Mouse (Mus musculus) midbrain, embryonic 13.5 days (tissue): Measurements from ENCODE around the gene Kat7. TPM values are rescaled to one million over a fixed set of nuclear protein-coding genes. Genes with fewer than 3 reads are reported as not detected.
A peak's percentile ranks its signal among the peaks of the same experiment; 100 is the strongest.

Experiments used
- ATAC-seq: fragments of 200-750 bp; cut with Nextera tagmentation; 2 replicates; pipeline ENCODE4 v1.8.0; 2017; ENCODE audit warnings: mild to moderate bottlenecking, moderate TSS enrichment, moderate library complexity
- H3K27ac ChIP-seq: fragments of 300-500 bp; sonication (generic); 2 replicates; pipeline ENCODE4 v1.5.1; 2015; ENCODE audit warnings: inconsistent platforms, mild to moderate bottlenecking, moderate library complexity
- H3K27me3 ChIP-seq: fragments of 300-500 bp; sonication (generic); 2 replicates; pipeline ENCODE4 v1.6.1; 2015; ENCODE audit warnings: mild to moderate bottlenecking, inconsistent platforms
- H3K36me3 ChIP-seq: fragments of 300-500 bp; sonication (generic); 2 replicates; pipeline ENCODE4 v1.6.1; 2015; ENCODE audit warnings: mild to moderate bottlenecking, inconsistent platforms
- H3K4me1 ChIP-seq: fragments of 300-500 bp; sonication (generic); replicated peaks from 2 replicates; pipeline ENCODE4 v1.6.1; 2015; ENCODE audit warnings: inconsistent platforms
- H3K4me2 ChIP-seq: fragments of 300-500 bp; sonication (generic); replicated peaks from 2 replicates; pipeline ENCODE4 v1.6.1; 2015; ENCODE audit warnings: moderate library complexity, mild to moderate bottlenecking, inconsistent platforms
- H3K4me3 ChIP-seq: fragments of 300-500 bp; sonication (generic); replicated peaks from 2 replicates; pipeline ENCODE4 v1.5.1; 2015; ENCODE audit warnings: mild to moderate bottlenecking, inconsistent platforms
- H3K9ac ChIP-seq: fragments of 300-500 bp; sonication (generic); replicated peaks from 2 replicates; pipeline ENCODE4 v1.6.1; 2015; ENCODE audit warnings: mild to moderate bottlenecking, inconsistent platforms
- H3K9me3 ChIP-seq: fragments of 300-500 bp; sonication (generic); 2 replicates; pipeline ENCODE4 v1.6.1; 2016; ENCODE audit warnings: mild to moderate bottlenecking, inconsistent platforms
- WGBS: fragments of 180-500 bp; shearing (Covaris S2); methylation state at CpG from one replicate; pipeline ENCODE4 v1.1.7; 2015; 5-methylcytosine and 5-hydroxymethylcytosine counted together
- polyA plus RNA-seq: library from polyadenylated mRNA; unstranded; fragments of >200 nt; fragmentation: Nextera tagmentation; extraction: Ambion mirVana; gene quantifications from 2 replicates; pipeline ENCODE4 v1.2.1, GENCODE M21; 2015

Kat7 gene
- polyA plus RNA-seq, 1 experiment from 2014 or later: 66.1 TPM

GRCm38 (mm10) chr11:95328629-95329028, 18.6 kb upstream of the Kat7 start:
- Histone ChIP-seq H3K4me1 (no peaks in the 10 kb centered on the region), H3K27me3 (no peaks in the 10 kb centered on the region), H3K36me3 (no peaks in the 10 kb centered on the region), H3K9ac (no peak overlapping the region), H3K9me3 (no peaks in the 10 kb centered on the region), H3K4me3 (no peak overlapping the region), H3K4me2 (no peak overlapping the region), H3K27ac (no peak overlapping the region)
- ATAC-seq: no peak
- WGBS: 85% methylated on average over 5 of the region's 5 CpGs

- Histone ChIP-seq H3K4me1 (no peaks in the 10 kb centered on the region), H3K27ac (no peak overlapping the region), H3K4me3 (no peak overlapping the region), H3K4me2 (no peak overlapping the region), H3K9ac (no peak overlapping the region), H3K27me3 (no peaks in the 10 kb centered on the region), H3K36me3 (no peaks in the 10 kb centered on the region), H3K9me3 (no peaks in the 10 kb centered on the region)
- no peak for ATAC-seq
- WGBS: 80% methylated on average over 11 of the region's 11 CpGs
These were observed 16.2 kb upstream of the Kat7 start for GRCm38 (mm10) chr11:95326243-95326642.

- ATAC-seq: no peak
- Histone ChIP-seq H3K4me2 (no peak overlapping the region), H3K27ac (no peak overlapping the region), H3K4me3 (no peak overlapping the region), H3K36me3 (no peaks in the 10 kb centered on the region), H3K9me3 (no peaks in the 10 kb centered on the region), H3K4me1 (no peaks in the 10 kb centered on the region), H3K27me3 (no peaks in the 10 kb centered on the region), H3K9ac (no peak overlapping the region)
- 93% methylated on average over 4 of the region's 4 CpGs for WGBS
These were observed 15.8 kb upstream of the Kat7 start for GRCm38 (mm10) chr11:95325832-95326231.

- no peaks in the 10 kb centered on the region for H3K4me1 ChIP-seq
- H3K27ac ChIP-seq: no peak overlapping the region
- H3K27me3 ChIP-seq: no peaks in the 10 kb centered on the region
- H3K4me2 ChIP-seq: no peak overlapping the region
- H3K9me3 ChIP-seq: no peaks in the 10 kb centered on the region
- H3K9ac ChIP-seq: no peak overlapping the region
- no peak overlapping the region for H3K4me3 ChIP-seq
- no peaks in the 10 kb centered on the region for H3K36me3 ChIP-seq
- 70% methylated on average over 10 of the region's 10 CpGs for WGBS
- no peak for ATAC-seq
These were observed 14.1 kb upstream of the Kat7 start for GRCm38 (mm10) chr11:95324181-95324580.

GRCm38 (mm10) chr11:95320010-95320409, 10.0 kb upstream of the Kat7 start:
- H3K4me2 ChIP-seq: no peak overlapping the region
- no peaks in the 10 kb centered on the region for H3K36me3 ChIP-seq
- WGBS: 86% methylated on average over 1 of the region's 1 CpGs
- no peak overlapping the region for H3K27ac ChIP-seq
- no peak overlapping the region for H3K4me3 ChIP-seq
- no peaks in the 10 kb centered on the region for H3K27me3 ChIP-seq
- no peaks in the 10 kb centered on the region for H3K4me1 ChIP-seq
- H3K9me3 ChIP-seq: no peaks in the 10 kb centered on the region
- H3K9ac ChIP-seq: no peak overlapping the region
- ATAC-seq: no peak

- no peak overlapping the region for H3K9ac ChIP-seq
- H3K27me3 ChIP-seq: no peaks in the 10 kb centered on the region
- no peaks in the 10 kb centered on the region for H3K36me3 ChIP-seq
- H3K9me3 ChIP-seq: no peaks in the 10 kb centered on the region
- H3K4me2 ChIP-seq: no peak overlapping the region
- ATAC-seq: no peak
- H3K4me1 ChIP-seq: no peaks in the 10 kb centered on the region
- WGBS: 65% methylated on average over 1 of the region's 1 CpGs
- H3K27ac ChIP-seq: no peak overlapping the region
- no peak overlapping the region for H3K4me3 ChIP-seq
These were observed 9.5 kb upstream of the Kat7 start for GRCm38 (mm10) chr11:95319506-95319905.

GRCm38 (mm10) chr11:95318116-95318515, 8.1 kb upstream of the Kat7 start:
- H3K4me3 ChIP-seq: no peak overlapping the region
- H3K4me2 ChIP-seq: no peak overlapping the region
- no peaks in the 10 kb centered on the region for H3K9me3 ChIP-seq
- H3K9ac ChIP-seq: no peak overlapping the region
- no peaks in the 10 kb centered on the region for H3K27me3 ChIP-seq
- H3K27ac ChIP-seq: no peak overlapping the region
- no peak for ATAC-seq
- H3K36me3 ChIP-seq: no peaks in the 10 kb centered on the region
- no peaks in the 10 kb centered on the region for H3K4me1 ChIP-seq
- 91% methylated on average over 9 of the region's 9 CpGs for WGBS

- no peaks in the 10 kb centered on the region for H3K27me3 ChIP-seq
- no peak overlapping the region for H3K4me3 ChIP-seq
- no peak for ATAC-seq
- H3K4me2 ChIP-seq: no peak overlapping the region
- no peak overlapping the region for H3K9ac ChIP-seq
- H3K4me1 ChIP-seq: peaks cover 11% of the 10 kb centered on the region
- H3K27ac ChIP-seq: no peak overlapping the region
- H3K36me3 ChIP-seq: no peaks in the 10 kb centered on the region
- no peaks in the 10 kb centered on the region for H3K9me3 ChIP-seq
- 78% methylated on average over 7 of the region's 7 CpGs for WGBS
These were observed 5.3 kb upstream of the Kat7 start for GRCm38 (mm10) chr11:95315215-95315955.

- 12% methylated on average over 5 of the region's 5 CpGs for whole genome bisulfite sequencing
- Histone ChIP-seq H3K4me2 (peak overlapping the region; percentile 80), H3K36me3 (no peaks in the 10 kb centered on the region), H3K4me3 (peak overlapping the region; percentile 93), H3K27ac (no peak overlapping the region), H3K9me3 (no peaks in the 10 kb centered on the region), H3K4me1 (peaks cover 27% of the 10 kb centered on the region), H3K27me3 (no peaks in the 10 kb centered on the region), H3K9ac (peak overlapping the region; percentile 69; the same call in 1 of the 2 replicates)
- no peak for ATAC-seq
These were observed 1.4 kb upstream of the Kat7 start for GRCm38 (mm10) chr11:95311425-95311807.

- peak overlapping the region; percentile 69 for H3K9ac ChIP-seq
- H3K27me3 ChIP-seq: no peaks in the 10 kb centered on the region
- peaks cover 4% of the 10 kb centered on the region for H3K36me3 ChIP-seq
- peak overlapping the region; percentile 80 for H3K4me2 ChIP-seq
- WGBS: 6% methylated on average over 17 of the region's 17 CpGs
- H3K9me3 ChIP-seq: no peaks in the 10 kb centered on the region
- H3K4me3 ChIP-seq: peak overlapping the region; percentile 93
- H3K27ac ChIP-seq: peak overlapping the region; percentile 77
- peaks cover 27% of the 10 kb centered on the region for H3K4me1 ChIP-seq
- ATAC-seq: peak; percentile 14
These were observed 790 bp upstream of the Kat7 start for GRCm38 (mm10) chr11:95310648-95311424.

- no peaks in the 10 kb centered on the region for H3K9me3 ChIP-seq
- peak overlapping the region; percentile 96 for H3K9ac ChIP-seq
- H3K27me3 ChIP-seq: no peaks in the 10 kb centered on the region
- H3K27ac ChIP-seq: peak overlapping the region; percentile 96
- H3K4me3 ChIP-seq: peak overlapping the region; percentile 93
- peak overlapping the region; percentile 60 for H3K4me2 ChIP-seq
- peak; percentile 96 for ATAC-seq
- WGBS: under 1% methylated on average over 37 of the region's 37 CpGs
- peaks cover 27% of the 10 kb centered on the region for H3K4me1 ChIP-seq
- peaks cover 10% of the 10 kb centered on the region for H3K36me3 ChIP-seq
These were observed 488 bp downstream of the Kat7 start for GRCm38 (mm10) chr11:95309510-95310006.

- 89% methylated on average over 8 of the region's 8 CpGs for WGBS
- H3K27ac ChIP-seq: no peak overlapping the region
- peaks cover 27% of the 10 kb centered on the region for H3K4me1 ChIP-seq
- H3K36me3 ChIP-seq: peaks cover 22% of the 10 kb centered on the region
- H3K4me2 ChIP-seq: no peak overlapping the region
- H3K9me3 ChIP-seq: no peaks in the 10 kb centered on the region
- H3K4me3 ChIP-seq: no peak overlapping the region
- ATAC-seq: no peak
- no peak overlapping the region for H3K9ac ChIP-seq
- H3K27me3 ChIP-seq: no peaks in the 10 kb centered on the region
These were observed 2.5 kb downstream of the Kat7 start for GRCm38 (mm10) chr11:95307526-95307925.
